Mouse (Mus musculus): ENCODE data around the gene Slc22a15. TPM values are rescaled to one million over a fixed set of nuclear protein-coding genes. Genes with fewer than 3 reads are reported as not detected.

The Slc22a15 gene
- total RNA-seq, 2 experiments from 2014 or later, result 9.0 to 9.2 TPM

- peak in 1 of 2 experiments; percentile 16 for DNase-seq (ENCODE audit: low spot score in 2 of 2)
Measured at GRCm38 (mm10) chr3:101917665-101918064, 6.6 kb downstream of the Slc22a15 start.

GRCm38 (mm10) chr3:101916525-101916924 is 7.7 kb downstream of the Slc22a15 start:
- no peak for DNase-seq (ENCODE audit: low spot score in 2 of 2)

GRCm38 (mm10) chr3:101915048-101915801 is 9.0 kb downstream of the Slc22a15 start:
- DNase-seq (ENCODE audit: low spot score in 2 of 2), result no peak

- no peak for DNase-seq (ENCODE audit: low spot score in 2 of 2)
Measured at GRCm38 (mm10) chr3:101914266-101914665, 10.0 kb downstream of the Slc22a15 start.

GRCm38 (mm10) chr3:101912041-101912440 is 12.2 kb downstream of the Slc22a15 start:
- no peak for DNase-seq (ENCODE audit: low spot score in 2 of 2)

GRCm38 (mm10) chr3:101907049-101907448 is 17.2 kb downstream of the Slc22a15 start:
- no peak for DNase-seq (ENCODE audit: low spot score in 2 of 2)

- DNase-seq (ENCODE audit: low spot score in 2 of 2), result no peak
Measured at GRCm38 (mm10) chr3:101904776-101905175, 19.5 kb downstream of the Slc22a15 start.

- no peak for DNase-seq (ENCODE audit: low spot score in 2 of 2)
Measured at GRCm38 (mm10) chr3:101903091-101903490, 21.2 kb downstream of the Slc22a15 start.

GRCm38 (mm10) chr3:101902344-101902743 is 21.9 kb downstream of the Slc22a15 start:
- DNase-seq (ENCODE audit: low spot score in 2 of 2), result no peak

GRCm38 (mm10) chr3:101897377-101897974 is 26.8 kb downstream of the Slc22a15 start:
- DNase-seq (ENCODE audit: low spot score in 2 of 2), result no peak

- DNase-seq (ENCODE audit: low spot score in 2 of 2), result peak; percentile 39 to 82
Measured at GRCm38 (mm10) chr3:101896893-101897292, 27.4 kb downstream of the Slc22a15 start.

- no peak for DNase-seq (ENCODE audit: low spot score in 2 of 2)
Measured at GRCm38 (mm10) chr3:101895376-101895910, 28.8 kb downstream of the Slc22a15 start.

GRCm38 (mm10) chr3:101885591-101885990 is 38.7 kb downstream of the Slc22a15 start:
- DNase-seq (ENCODE audit: low spot score in 2 of 2), result peak in 1 of 2 experiments; percentile 41

GRCm38 (mm10) chr3:101885041-101885440 is 39.2 kb downstream of the Slc22a15 start:
- no peak for DNase-seq (ENCODE audit: low spot score in 2 of 2)

- no peak for DNase-seq (ENCODE audit: low spot score in 2 of 2)
Measured at GRCm38 (mm10) chr3:101883902-101884301, 40.4 kb downstream of the Slc22a15 start.

- no peak for DNase-seq (ENCODE audit: low spot score in 2 of 2)
Measured at GRCm38 (mm10) chr3:101881721-101882120, 42.5 kb downstream of the Slc22a15 start.

GRCm38 (mm10) chr3:101880818-101881217 is 43.4 kb downstream of the Slc22a15 start:
- no peak for DNase-seq (ENCODE audit: low spot score in 2 of 2)

- DNase-seq (ENCODE audit: low spot score in 2 of 2), result no peak
Measured at GRCm38 (mm10) chr3:101878136-101878535, 46.1 kb downstream of the Slc22a15 start.

GRCm38 (mm10) chr3:101876459-101877285 is 47.6 kb downstream of the Slc22a15 start:
- no peak for DNase-seq (ENCODE audit: low spot score in 2 of 2)

GRCm38 (mm10) chr3:101875258-101875920 is 48.9 kb downstream of the Slc22a15 start:
- no peak for DNase-seq (ENCODE audit: low spot score in 2 of 2)

Measured in layer of hippocampus, adult 18-20 months (tissue).